Mouse (Mus musculus) embryo, embryonic 11.5 days (tissue): Measurements from ENCODE around the gene Rbp3.
A peak's percentile ranks its signal among the peaks of the same experiment; 100 is the strongest.

Experiments
- DNase-seq: peaks from one replicate; pipeline ENCODE4 v3.0.0-alpha.2; 2012; ENCODE audit warnings: low read depth, low spot score

The Rbp3 gene

DNA sequence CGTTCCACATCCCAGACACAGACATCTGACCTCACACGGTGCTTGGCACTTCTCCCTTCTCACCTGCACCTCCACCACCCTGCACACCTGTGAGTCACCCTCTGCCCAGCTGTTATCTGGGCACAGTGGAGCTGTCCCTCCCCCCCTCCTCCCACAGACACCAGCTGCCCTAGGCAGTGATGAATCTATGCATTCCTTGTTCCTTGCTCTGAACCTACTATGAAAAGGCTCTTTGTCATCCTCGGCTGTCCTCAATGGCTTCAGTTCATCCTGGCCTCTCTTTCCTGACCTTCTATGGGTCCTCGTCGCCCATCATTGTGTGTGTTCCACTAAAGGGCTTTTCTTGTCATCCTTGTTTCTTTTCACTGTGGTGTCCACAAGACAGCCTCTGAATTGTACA is 20.9 kb downstream of the Rbp3 start:
- DNase-seq, result no peak

DNA sequence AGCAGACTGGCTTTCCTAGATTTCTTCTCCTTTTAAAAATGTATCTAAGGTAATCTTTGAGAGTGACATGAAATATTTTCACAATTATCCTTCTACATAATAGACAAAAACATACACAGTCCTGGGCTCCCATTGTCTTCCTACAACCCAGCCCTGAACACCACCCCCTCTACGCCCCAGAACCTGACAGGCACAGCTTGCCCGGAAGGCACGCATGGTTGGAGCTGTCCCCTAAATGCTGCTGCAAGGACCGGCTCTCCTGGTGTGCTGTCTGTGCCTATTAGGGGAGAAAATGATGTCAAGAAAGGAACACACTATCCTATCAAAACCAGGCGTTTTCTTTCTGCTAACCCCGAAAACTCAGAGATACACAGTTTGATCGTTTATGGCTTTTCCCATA is 23.9 kb downstream of the Rbp3 start:
- DNase-seq, result no peak

DNA sequence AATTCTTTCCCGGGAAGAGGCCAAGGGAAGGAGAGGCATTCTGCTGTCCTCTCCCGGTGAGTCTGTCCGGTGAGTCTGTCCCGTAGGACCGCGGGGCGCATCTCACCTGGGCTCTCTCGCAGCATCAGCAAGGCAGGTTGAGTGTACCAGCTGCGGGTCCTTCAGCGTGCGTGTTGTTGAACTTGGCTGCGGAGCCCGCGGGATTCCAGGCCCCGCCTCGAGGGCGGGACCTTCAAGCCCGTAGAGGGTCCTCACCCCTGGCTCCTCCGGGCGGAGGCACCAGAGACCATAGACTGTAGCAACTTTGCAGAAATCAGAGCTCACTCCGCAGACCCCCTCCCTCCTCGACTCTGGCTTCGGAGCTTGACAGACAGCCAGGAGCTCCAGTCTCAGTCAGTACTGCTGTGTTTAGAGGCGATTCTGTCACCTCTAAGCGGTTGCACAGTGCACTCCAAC is 24.8 kb downstream of the Rbp3 start, which contains the start of gene Zfp488:
Gene Zfp488, minus strand, starts transcription at position 161 of the 456 bp plus-strand sequence.
- DNase-seq, result peak; percentile 17

DNA sequence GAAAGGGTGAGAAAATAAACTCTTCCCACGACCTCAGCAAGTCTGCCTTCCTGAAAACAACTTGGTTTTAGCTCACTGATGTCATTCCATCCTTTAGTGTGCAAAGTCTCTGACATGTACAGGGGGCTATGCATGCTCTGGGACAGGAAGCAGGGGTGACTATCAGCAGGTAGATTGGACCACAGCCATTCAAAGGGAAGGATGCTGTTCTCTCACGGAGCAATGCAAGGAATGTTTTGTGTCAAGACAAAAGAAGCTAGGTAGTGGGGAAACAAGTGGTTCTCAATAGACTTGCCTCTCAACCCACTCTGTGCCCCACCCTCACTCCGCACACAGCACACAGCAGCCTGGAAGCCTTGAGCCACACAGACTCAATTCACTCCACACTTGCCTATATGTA is 35.4 kb downstream of the Rbp3 start:
- no peak for DNase-seq

DNA sequence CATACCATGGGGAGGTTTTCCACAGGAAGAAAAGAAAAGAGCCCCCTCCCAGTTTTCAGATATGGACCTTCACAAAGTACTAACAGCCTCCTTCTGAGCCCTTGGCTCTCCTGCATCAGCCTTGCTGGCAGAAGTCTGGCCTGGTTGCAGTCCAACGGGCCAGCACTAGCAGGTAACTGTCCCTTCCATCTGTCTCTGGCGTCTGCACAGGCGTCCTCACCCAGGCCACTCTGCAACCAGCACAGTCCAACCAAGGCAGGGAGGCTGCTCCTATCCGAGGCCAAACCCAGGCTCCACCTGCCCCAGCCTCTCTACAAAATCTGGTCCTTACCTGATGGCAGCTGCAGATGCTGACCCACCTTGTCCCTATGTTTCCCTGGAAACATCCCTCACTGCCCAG is 38.2 kb downstream of the Rbp3 start:
- DNase-seq, result no peak

DNA sequence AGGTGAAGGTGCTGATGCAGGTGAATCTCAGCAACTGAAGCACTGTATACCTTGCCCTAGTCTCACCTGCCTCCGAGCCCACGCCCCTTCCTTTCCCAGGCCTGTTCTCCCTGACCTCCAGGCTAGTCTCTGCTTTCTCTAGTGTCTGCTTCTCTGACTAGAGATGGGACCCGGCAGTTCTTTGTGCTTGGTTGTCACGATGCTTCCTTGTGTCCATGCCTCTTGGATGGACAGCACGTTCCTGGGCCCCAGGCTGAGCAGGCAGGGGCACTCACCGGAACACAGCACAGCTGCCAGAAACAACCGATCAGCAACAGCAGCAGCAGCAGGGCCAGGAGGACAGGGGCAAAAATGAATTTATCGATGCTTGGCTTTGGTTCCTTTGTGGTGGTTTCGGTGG is 39.2 kb downstream of the Rbp3 start:
- no peak for DNase-seq

DNA sequence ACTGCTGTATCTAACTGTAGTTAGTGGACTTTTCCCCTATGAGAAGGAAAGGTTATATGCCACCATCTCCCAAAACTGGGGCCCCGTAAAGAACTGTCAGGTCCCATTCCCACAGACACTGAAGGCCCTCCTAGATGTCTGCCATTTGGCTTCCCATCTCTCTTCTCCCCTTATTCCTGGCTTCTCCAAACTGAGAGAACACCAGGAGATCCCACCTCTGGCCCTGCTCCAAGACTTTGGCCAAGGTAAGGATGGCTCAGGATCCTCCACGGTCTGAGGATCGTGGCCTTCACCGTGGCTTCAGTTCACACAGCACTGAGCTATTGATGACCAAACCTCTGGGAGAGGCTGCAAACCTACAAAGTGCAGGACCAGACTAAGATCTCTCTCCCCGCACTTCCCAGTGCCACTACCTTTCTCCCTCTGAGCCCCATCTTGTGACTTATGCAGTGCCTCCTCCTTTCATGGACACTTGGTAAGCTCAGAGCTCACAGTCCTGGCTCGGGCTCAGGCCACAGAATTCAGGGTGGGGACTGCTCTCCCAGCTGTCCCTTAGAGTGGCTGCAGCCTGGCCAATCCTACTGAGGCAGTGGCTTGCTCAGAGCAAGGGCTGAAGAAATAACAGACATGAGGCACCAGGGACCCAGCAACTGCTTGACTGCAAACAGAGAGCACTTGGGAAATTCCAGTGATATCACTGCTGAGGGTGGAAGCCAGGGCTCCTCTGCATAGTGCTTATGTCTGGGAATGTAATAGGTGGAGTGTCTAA is 39.9 kb downstream of the Rbp3 start:
- no peak for DNase-seq

DNA sequence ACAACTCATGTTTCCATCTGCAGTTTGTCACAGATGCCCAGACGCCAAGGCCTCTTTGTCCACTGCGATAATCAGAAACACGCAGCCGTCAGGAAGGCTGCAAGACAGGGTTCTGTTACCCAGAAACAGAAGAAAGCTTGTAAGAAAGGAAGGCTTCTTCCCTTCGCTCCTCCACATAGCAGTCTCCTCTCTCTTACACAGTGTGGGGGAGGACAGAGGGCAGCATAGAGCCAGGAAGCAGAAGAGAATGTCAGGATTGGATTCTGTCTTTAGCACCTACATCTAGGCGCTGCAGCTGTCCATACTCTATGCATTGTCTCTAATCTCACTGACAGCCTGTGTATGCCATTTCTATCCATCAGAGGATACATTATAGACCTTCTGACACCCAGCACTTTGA is 43.6 kb downstream of the Rbp3 start:
- no peak for DNase-seq

DNA sequence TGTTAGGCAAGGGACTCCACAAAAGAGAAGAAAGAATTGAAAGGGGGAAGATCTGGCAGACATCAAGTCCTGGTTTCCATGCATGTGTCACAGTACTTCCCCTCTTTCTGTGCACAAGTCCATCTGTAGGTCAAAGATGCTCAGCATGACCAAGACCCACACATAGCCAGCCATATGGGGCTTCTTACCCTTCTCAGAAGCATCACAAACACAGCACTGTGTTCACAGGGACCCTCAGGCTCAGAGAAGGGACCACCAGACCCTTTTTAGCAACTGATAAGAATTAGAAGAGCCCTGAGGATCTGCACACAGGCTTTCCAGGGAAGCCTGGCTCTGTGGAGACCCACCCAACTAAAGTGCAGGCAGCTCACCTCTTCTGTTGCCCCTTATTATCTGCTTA is 46.3 kb downstream of the Rbp3 start:
- DNase-seq, result no peak

DNA sequence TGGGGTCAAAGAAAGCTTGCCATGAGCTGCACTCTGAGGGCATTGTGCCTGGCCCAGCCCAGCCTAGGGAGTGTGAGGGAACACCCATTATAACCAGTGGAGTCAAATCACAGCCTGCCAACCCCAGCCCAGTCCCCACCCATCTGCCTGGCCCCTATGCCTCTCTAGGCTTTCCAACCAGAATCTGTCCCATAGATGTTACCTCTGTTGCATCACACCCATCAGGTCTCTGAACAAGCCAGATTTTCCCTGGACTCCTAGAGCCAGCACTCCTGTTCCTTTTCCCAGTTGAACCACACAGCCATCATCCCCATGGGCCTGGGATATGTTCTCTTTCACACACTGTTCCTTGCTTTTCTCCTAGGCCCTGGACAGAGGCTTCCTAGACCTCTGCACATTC is 47.6 kb downstream of the Rbp3 start:
- DNase-seq, result no peak

DNA sequence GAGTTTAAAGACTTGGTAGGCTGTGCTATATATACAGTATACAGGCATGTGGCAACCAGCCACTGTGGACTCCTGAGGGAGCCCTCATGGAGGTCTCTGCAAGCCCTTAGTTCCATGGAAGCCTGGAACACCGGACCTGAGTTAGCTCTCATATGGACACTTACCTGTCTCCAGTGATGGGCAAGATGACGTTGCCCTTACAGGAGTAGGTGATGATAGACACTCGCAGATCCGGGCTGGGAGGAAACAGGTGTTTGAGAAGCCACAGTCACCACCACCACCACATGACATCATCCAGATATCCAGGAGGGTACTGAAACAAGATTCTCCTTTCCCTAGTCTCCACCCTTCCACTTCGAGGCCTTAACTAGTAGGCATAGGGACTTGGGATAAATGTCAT is 48.6 kb downstream of the Rbp3 start:
- no peak for DNase-seq
